In the genomic region with DNA sequence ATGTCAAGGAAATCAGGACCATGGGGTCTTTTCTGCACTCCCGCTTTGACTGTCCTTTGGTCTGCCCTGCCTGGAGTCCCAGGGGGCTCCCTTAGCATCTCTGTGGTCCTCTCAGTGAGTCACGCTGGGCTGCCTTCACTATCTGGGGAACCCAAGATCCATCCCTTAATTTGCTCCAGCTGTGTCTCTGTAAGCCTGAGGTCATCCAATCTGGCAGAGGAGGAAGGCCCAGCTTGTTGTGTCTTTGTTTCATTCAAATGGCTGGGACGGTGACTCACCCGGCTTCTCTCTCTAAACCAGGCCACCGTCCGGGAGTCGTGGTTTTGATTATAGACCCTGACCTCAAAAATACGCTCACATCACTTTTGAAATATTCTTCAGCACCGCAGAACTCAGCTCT, we compare ENCODE assay signal across 9 mouse cellular contexts.
A peak's percentile ranks its signal among the peaks of the same experiment; 100 is the strongest.
DNase-seq lines count a peak whose midpoint lies in the region; ATAC-seq lines count a peak whose summit lies in the region.
"Had no signal": no experiment of that assay in that cellular context is flagged by ENCODE, and none has a peak within 500 bp of the region (broad histone marks: within the 10 kb centered on the region; RNA-seq: fewer than 3 reads in every experiment).

No protein-coding gene starts in this region.

- no peak for ATAC-seq in neural tube, embryonic 15.5 days (ENCODE audit: low FRiP score)
- ATAC-seq in hindbrain, embryonic 14.5 days (ENCODE audit: low FRiP score): no peak

- peak; percentile 37 for DNase-seq in urinary bladder, postnatal 14 days (ENCODE audit: low spot score)
- DNase-seq in urinary bladder, adult 2 months (ENCODE audit: low spot score): no peak
- peak; percentile 50 for DNase-seq in embryo, embryonic 10.5 days (ENCODE audit: low spot score)
- DNase-seq in heart, adult 9 months (ENCODE audit: low spot score in 2 of 2): peak; percentile 74 to 79
- no peak for DNase-seq in right cerebral cortex, postnatal 36 days (ENCODE audit: low spot score in 2 of 2)
- no peak for DNase-seq in hindbrain, embryonic 14.5 days (ENCODE audit: low spot score)
- DNase-seq: cerebellum, adult 9-11 months had no signal

- 61% methylated on average over 9 of the region's 9 CpGs for WGBS in neural tube, embryonic 15.5 days
- 39% methylated on average over 9 of the region's 9 CpGs for WGBS in hindbrain, embryonic 14.5 days

- H3K9me3 ChIP-seq in neural tube, embryonic 15.5 days (replicated peaks): no peaks in the 10 kb centered on the region
- no peaks in the 10 kb centered on the region for H3K9me3 ChIP-seq in hindbrain, embryonic 14.5 days (ENCODE audit: control insufficient read depth, low read length)
- H3K9me3 ChIP-seq: lung, embryonic 15.5 days had no signal

- H3K4me2 ChIP-seq in neural tube, embryonic 15.5 days: no peak overlapping the region
- no peak overlapping the region for H3K4me2 ChIP-seq in hindbrain, embryonic 14.5 days (replicated peaks)
- H3K4me2 ChIP-seq: lung, embryonic 15.5 days had no signal

- no peaks in the 10 kb centered on the region for H3K27me3 ChIP-seq in neural tube, embryonic 15.5 days (replicated peaks)
- H3K27me3 ChIP-seq in hindbrain, embryonic 14.5 days (ENCODE audit: control insufficient read depth, insufficient read depth, low read length): no peaks in the 10 kb centered on the region

- H3K27ac ChIP-seq in neural tube, embryonic 15.5 days (replicated peaks): no peak overlapping the region
- H3K27ac ChIP-seq in hindbrain, embryonic 14.5 days: no peak overlapping the region
- H3K27ac ChIP-seq: lung, embryonic 15.5 days had no signal

- no peak overlapping the region for H3K4me3 ChIP-seq in neural tube, embryonic 15.5 days (replicated peaks)
- H3K4me3 ChIP-seq in hindbrain, embryonic 14.5 days (replicated peaks; ENCODE audit: low read length): no peak overlapping the region
- H3K4me3 ChIP-seq: lung, embryonic 15.5 days had no signal

- no peaks in the 10 kb centered on the region for H3K36me3 ChIP-seq in neural tube, embryonic 15.5 days
- H3K36me3 ChIP-seq in hindbrain, embryonic 14.5 days (replicated peaks; ENCODE audit: control insufficient read depth, insufficient read depth): no peaks in the 10 kb centered on the region
- H3K36me3 ChIP-seq: lung, embryonic 15.5 days had no signal

- H3K4me1 ChIP-seq in neural tube, embryonic 15.5 days: 0 out of 2 replicates have a peak, but pooled peaks cover 2% of the 10 kb centered on the region
- no peaks in the 10 kb centered on the region for H3K4me1 ChIP-seq in hindbrain, embryonic 14.5 days (replicated peaks; ENCODE audit: control insufficient read depth, insufficient read depth, low read length)
- H3K4me1 ChIP-seq: lung, embryonic 15.5 days had no signal

- H3K9ac ChIP-seq in neural tube, embryonic 15.5 days (replicated peaks): no peak overlapping the region
- H3K9ac ChIP-seq in hindbrain, embryonic 14.5 days: no peak overlapping the region
- H3K9ac ChIP-seq: lung, embryonic 15.5 days had no signal

Comparison
In these comparisons a context has a peak if more than half of its experiments do, and no peak if none do; other contexts are left out.
1. DNase-seq: peak in urinary bladder, postnatal 14 days (single experiment), embryo, embryonic 10.5 days (single experiment) and heart, adult 9 months (2 of 2); none in urinary bladder, adult 2 months (single experiment), right cerebral cortex, postnatal 36 days (0 of 2) and hindbrain, embryonic 14.5 days (single experiment).